Mouse (Mus musculus) adipocyte (in vitro differentiated cells): ENCODE data around the gene Col16a1.

ENCODE experiments used
- DNase-seq: peaks from one replicate; pipeline ENCODE4 v3.0.0-alpha.2; 2016; ENCODE audit warnings: low spot score

The Col16a1 gene

GRCm38 (mm10) chr4:130047331-130048202 lies at the start of gene Col16a1:
Gene Col16a1 (plus strand): TSS chr4:130047840.
- peak; percentile 92 for DNase-seq

GRCm38 (mm10) chr4:129998124-129998523 lies 49.5 kb upstream of the Col16a1 start:
- DNase-seq: no peak

- DNase-seq: no peak
Observed at GRCm38 (mm10) chr4:130001710-130002109, 45.9 kb upstream of the Col16a1 start.

- DNase-seq: no peak
Observed at GRCm38 (mm10) chr4:130002157-130002556, 45.5 kb upstream of the Col16a1 start.

- DNase-seq: no peak
Observed at GRCm38 (mm10) chr4:130005593-130005992, 42.0 kb upstream of the Col16a1 start.

- no peak for DNase-seq
Observed at GRCm38 (mm10) chr4:130006533-130006932, 41.1 kb upstream of the Col16a1 start.

- no peak for DNase-seq
Observed at GRCm38 (mm10) chr4:130009043-130009442, 38.6 kb upstream of the Col16a1 start.

GRCm38 (mm10) chr4:130010723-130011122 lies 36.9 kb upstream of the Col16a1 start:
- DNase-seq: no peak

- no peak for DNase-seq
Observed at GRCm38 (mm10) chr4:130012234-130012633, 35.4 kb upstream of the Col16a1 start.

- no peak for DNase-seq
Observed at GRCm38 (mm10) chr4:130013111-130013510, 34.5 kb upstream of the Col16a1 start.

GRCm38 (mm10) chr4:130016010-130016409 lies 31.6 kb upstream of the Col16a1 start:
- DNase-seq: no peak

- no peak for DNase-seq
Observed at GRCm38 (mm10) chr4:130017036-130017674, 30.5 kb upstream of the Col16a1 start.

- no peak for DNase-seq
Observed at GRCm38 (mm10) chr4:130022952-130023351, 24.7 kb upstream of the Col16a1 start.

GRCm38 (mm10) chr4:130023511-130024231 lies 24.0 kb upstream of the Col16a1 start:
- no peak for DNase-seq

GRCm38 (mm10) chr4:130025544-130025943 lies 22.1 kb upstream of the Col16a1 start:
- peak; percentile 26 for DNase-seq

GRCm38 (mm10) chr4:130031146-130031545 lies 16.5 kb upstream of the Col16a1 start:
- DNase-seq: no peak

- DNase-seq: no peak
Observed at GRCm38 (mm10) chr4:130033496-130033895, 14.1 kb upstream of the Col16a1 start.

GRCm38 (mm10) chr4:130036112-130036511 lies 11.5 kb upstream of the Col16a1 start:
- no peak for DNase-seq

GRCm38 (mm10) chr4:130036573-130037401 lies 10.9 kb upstream of the Col16a1 start:
- peak; percentile 44 for DNase-seq

- DNase-seq: no peak
Observed at GRCm38 (mm10) chr4:130039351-130039750, 8.3 kb upstream of the Col16a1 start.

- DNase-seq: no peak
Observed at GRCm38 (mm10) chr4:130041076-130041475, 6.6 kb upstream of the Col16a1 start.

- no peak for DNase-seq
Observed at GRCm38 (mm10) chr4:130044211-130044610, 3.4 kb upstream of the Col16a1 start.
